Mouse (Mus musculus) hindbrain, embryonic 11.5 days (tissue): Measurements from ENCODE around the gene Ube2e1. TPM values are rescaled to one million over a fixed set of nuclear protein-coding genes. Genes with fewer than 3 reads are reported as not detected.
"Not testable (repeated sequence)": the region's sequence is repeated elsewhere in the genome, so short reads cannot be mapped to it uniquely, and the experiment has no call there.

Experiments
- ATAC-seq: fragments of 200-750 bp; cut with Nextera tagmentation; 2 replicates; pipeline ENCODE4 v1.8.0; 2017; ENCODE audit warnings: mild to moderate bottlenecking, moderate TSS enrichment, moderate library complexity; ENCODE audit not compliant: low FRiP score
- DNase-seq: peaks from one replicate; pipeline ENCODE4 v3.0.0-alpha.2; 2015; ENCODE audit warnings: low spot score
- H3K27ac ChIP-seq: fragments of 300-500 bp; sonication (generic); 2 replicates; pipeline ENCODE4 v1.5.1; 2014; ENCODE audit warnings: mild to moderate bottlenecking, low read depth, low read length
- H3K27me3 ChIP-seq: fragments of 300-500 bp; sonication (generic); 2 replicates; pipeline ENCODE4 v1.6.1; 2014; ENCODE audit warnings: mild to moderate bottlenecking, low read length, moderate library complexity, mixed read lengths; ENCODE audit not compliant: control insufficient read depth, insufficient read depth
- H3K36me3 ChIP-seq: fragments of 300-500 bp; sonication (generic); 2 replicates; pipeline ENCODE4 v1.6.1; 2014; ENCODE audit warnings: mild to moderate bottlenecking, low read length, moderate library complexity, mixed read lengths; ENCODE audit not compliant: control insufficient read depth, insufficient read depth
- H3K4me1 ChIP-seq: fragments of 300-500 bp; sonication (generic); replicated peaks from 2 replicates; pipeline ENCODE4 v1.6.1; 2014; ENCODE audit warnings: low read length, mixed read lengths; ENCODE audit not compliant: control insufficient read depth, insufficient read depth
- H3K4me2 ChIP-seq: fragments of 300-500 bp; sonication (generic); replicated peaks from 2 replicates; pipeline ENCODE4 v1.6.1; 2014; ENCODE audit warnings: mild to moderate bottlenecking, low read depth, low read length
- H3K4me3 ChIP-seq: fragments of 300-500 bp; sonication (generic); 2 replicates; pipeline ENCODE4 v1.5.1; 2014; ENCODE audit warnings: low read depth, low read length
- H3K9ac ChIP-seq: fragments of 300-500 bp; sonication (generic); 2 replicates; pipeline ENCODE4 v1.6.1; 2014; ENCODE audit warnings: low read depth, low read length
- H3K9me3 ChIP-seq: fragments of 300-500 bp; sonication (generic); 2 replicates; pipeline ENCODE4 v1.6.1; 2016; ENCODE audit warnings: low read length; ENCODE audit not compliant: control insufficient read depth
- WGBS: fragments of 180-500 bp; shearing (Covaris S2); extraction: QIAGEN DNeasy Blood & Tissue Kit; methylation state at CpG from one replicate; pipeline ENCODE4 v1.1.7; 2014; 5-methylcytosine and 5-hydroxymethylcytosine counted together
- polyA plus RNA-seq: library from polyadenylated mRNA; unstranded; fragments of >200 nt; fragmentation: Nextera tagmentation; extraction: Ambion mirVana; gene quantifications from 2 replicates; pipeline ENCODE4 v1.2.1, GENCODE M21; 2014

The Ube2e1 gene
- polyA plus RNA-seq, 1 experiment from 2014 or later = 81.9 TPM

GRCm38 (mm10) chr14:18242638-18243130 lies 89.0 kb downstream of the Ube2e1 start:
- no peaks in the 10 kb centered on the region for H3K9me3 ChIP-seq
- no peaks in the 10 kb centered on the region for H3K27me3 ChIP-seq
- no peak overlapping the region for H3K4me3 ChIP-seq
- 87% methylated on average over 21 of the region's 21 CpGs for WGBS
- no peak overlapping the region for H3K4me2 ChIP-seq
- H3K36me3 ChIP-seq = no peaks in the 10 kb centered on the region
- H3K27ac ChIP-seq = no peak overlapping the region
- no peak for ATAC-seq
- no peaks in the 10 kb centered on the region for H3K4me1 ChIP-seq
- DNase-seq = no peak
- no peak overlapping the region for H3K9ac ChIP-seq

- Histone ChIP-seq H3K36me3 (no peaks in the 10 kb centered on the region), H3K4me1 (no peaks in the 10 kb centered on the region), H3K27ac (no peak overlapping the region), H3K4me3 (no peak overlapping the region), H3K4me2 (no peak overlapping the region), H3K9ac (no peak overlapping the region), H3K27me3 (no peaks in the 10 kb centered on the region), H3K9me3 (no peaks in the 10 kb centered on the region)
- 94% methylated on average over 4 of the region's 4 CpGs for WGBS
- ATAC-seq (no peak), DNase-seq (no peak)
These were observed 89.9 kb downstream of the Ube2e1 start for GRCm38 (mm10) chr14:18241786-18242185.

DNA sequence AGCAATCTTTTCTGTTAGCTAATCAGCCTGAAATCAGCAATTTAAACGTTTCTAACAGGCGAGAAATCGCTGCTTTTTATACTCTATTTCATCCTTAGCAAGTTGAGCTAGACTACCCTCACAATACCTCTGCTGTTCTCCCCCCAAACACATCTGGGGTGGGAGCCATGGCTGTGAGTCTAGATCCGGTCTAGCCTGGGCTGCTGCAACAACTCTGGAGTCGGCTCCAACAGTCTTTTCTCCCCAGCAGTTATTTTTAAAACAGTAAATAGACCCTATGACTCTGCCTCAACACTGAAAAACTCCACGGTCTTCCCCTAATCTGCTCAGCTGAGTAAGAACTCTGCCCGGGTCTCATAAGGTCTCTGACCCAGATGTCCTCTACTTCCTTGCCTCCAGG lies 91.5 kb downstream of the Ube2e1 start:
- Histone ChIP-seq H3K4me1 (no peaks in the 10 kb centered on the region), H3K27ac (no peak overlapping the region), H3K36me3 (no peaks in the 10 kb centered on the region), H3K27me3 (no peaks in the 10 kb centered on the region), H3K4me2 (no peak overlapping the region), H3K4me3 (no peak overlapping the region), H3K9ac (no peak overlapping the region), H3K9me3 (no peaks in the 10 kb centered on the region)
- ATAC-seq = no peak
- 79% methylated on average over 7 of the region's 7 CpGs for WGBS
- no peak for DNase-seq

GRCm38 (mm10) chr14:18238750-18239731 lies 92.6 kb downstream of the Ube2e1 start, which contains the start of gene Nr1d2:
Gene Nr1d2, minus strand, starts transcription at chr14:18239127.
- peak within 1 kb of the TSS; percentile 58 for H3K9ac ChIP-seq
- H3K4me1 ChIP-seq = no peaks in the 10 kb centered on the region
- peak within 1 kb of the TSS; percentile 71 for H3K4me3 ChIP-seq
- H3K27me3 ChIP-seq = no peaks in the 10 kb centered on the region
- DNase-seq (peak; percentile 99), ATAC-seq (peak; percentile 93)
- H3K4me2 ChIP-seq = peak within 1 kb of the TSS; percentile 85
- 0 out of 2 replicates have a peak within 1 kb of the TSS, but pooled peaks have one; percentile 21 for H3K27ac ChIP-seq
- no peaks in the 10 kb centered on the region for H3K9me3 ChIP-seq
- no peaks in the 10 kb centered on the region for H3K36me3 ChIP-seq
- WGBS = under 1% methylated on average over 49 of the region's 66 CpGs

DNA sequence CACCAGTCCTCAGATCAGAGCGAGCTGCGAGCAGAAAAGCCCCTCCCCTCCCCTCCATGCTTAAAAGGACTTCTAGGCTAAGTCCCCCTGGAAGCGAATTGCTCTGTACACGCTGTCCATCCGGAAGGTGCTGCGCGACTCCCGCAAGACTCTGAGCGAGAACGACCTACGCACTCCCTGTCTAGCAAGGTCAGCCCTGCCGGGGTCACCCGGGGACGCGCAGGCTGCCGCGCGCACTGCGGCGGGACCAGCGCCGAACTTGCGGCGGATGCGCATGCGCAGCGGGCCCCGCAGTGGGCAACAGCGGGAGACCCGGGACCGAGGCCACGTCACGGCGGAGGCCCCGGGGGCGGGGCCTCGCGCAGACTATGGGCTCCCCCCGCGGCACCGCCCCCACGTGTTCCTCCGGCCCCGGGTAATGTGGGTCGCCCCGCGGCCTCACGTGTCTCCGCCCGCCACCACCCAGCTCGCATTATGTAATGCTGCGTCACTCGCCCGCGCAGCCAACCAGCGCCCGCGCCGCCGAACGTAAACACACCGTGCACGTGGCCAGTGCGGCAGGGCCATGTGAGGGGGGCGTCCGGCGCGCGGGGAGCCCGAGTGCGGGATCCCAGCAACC lies 93.4 kb downstream of the Ube2e1 start:
- Histone ChIP-seq H3K9ac (peak overlapping the region; percentile 58), H3K4me2 (peak overlapping the region; percentile 85), H3K9me3 (no peaks in the 10 kb centered on the region), H3K27ac (0 out of 2 replicates have a peak overlapping the region, but pooled peaks have one; percentile 21), H3K27me3 (no peaks in the 10 kb centered on the region), H3K36me3 (no peaks in the 10 kb centered on the region), H3K4me3 (peak overlapping the region; percentile 71), H3K4me1 (no peaks in the 10 kb centered on the region)
- peak; percentile 94 for ATAC-seq
- DNase-seq = peak; percentile 96
- under 1% methylated on average over 68 of the region's 71 CpGs for WGBS

GRCm38 (mm10) chr14:18237381-18237780 lies 94.3 kb downstream of the Ube2e1 start:
- DNase-seq (peak; percentile 2), ATAC-seq (no peak)
- Histone ChIP-seq H3K4me2 (no peak overlapping the region; the same call in none of the 2 replicates), H3K4me3 (peak overlapping the region; percentile 71; the same call in 1 of the 2 replicates), H3K27me3 (no peaks in the 10 kb centered on the region), H3K4me1 (no peaks in the 10 kb centered on the region), H3K27ac (no peak overlapping the region), H3K36me3 (no peaks in the 10 kb centered on the region), H3K9me3 (no peaks in the 10 kb centered on the region), H3K9ac (no peak overlapping the region)
- WGBS = 70% methylated on average over 4 of the region's 4 CpGs

GRCm38 (mm10) chr14:18236496-18237235 lies 95.0 kb downstream of the Ube2e1 start:
- H3K27ac ChIP-seq, DNase-seq, H3K4me3 ChIP-seq, H3K36me3 ChIP-seq, H3K4me2 ChIP-seq, H3K9ac ChIP-seq, H3K27me3 ChIP-seq, H3K9me3 ChIP-seq, H3K4me1 ChIP-seq, ATAC-seq: not testable (repeated sequence)
- 93% methylated on average over 2 of the region's 2 CpGs for WGBS
